Mouse (Mus musculus): Measurements from ENCODE around the gene Atxn1. TPM values are rescaled to one million over a fixed set of nuclear protein-coding genes. Genes with fewer than 3 reads are reported as not detected.
A peak's percentile ranks its signal among the peaks of the same experiment; 100 is the strongest.

Gene Atxn1
- polyA plus RNA-seq, 1 experiment from 2014 or later: 8.5 TPM

- no peaks in the 10 kb centered on the region for H3K9me3 ChIP-seq
- 79% methylated on average over 4 of the region's 4 CpGs for WGBS
- H3K4me3 ChIP-seq (replicated peaks): no peak overlapping the region
- H3K4me1 ChIP-seq: no peaks in the 10 kb centered on the region
- H3K27ac ChIP-seq: no peak overlapping the region
- no peak for ATAC-seq (ENCODE audit: insufficient read depth, low FRiP score, low read depth)
- H3K27me3 ChIP-seq (replicated peaks): no peaks in the 10 kb centered on the region
- H3K4me2 ChIP-seq: no peak overlapping the region
- H3K9ac ChIP-seq: no peak overlapping the region
- H3K36me3 ChIP-seq: peaks cover 7% of the 10 kb centered on the region; the same call in 1 of the 2 replicates
Measured at GRCm38 (mm10) chr13:45798248-45798647, 166.6 kb downstream of the Atxn1 start.

- H3K4me3 ChIP-seq (replicated peaks): no peak overlapping the region
- H3K9ac ChIP-seq: no peak overlapping the region
- no peak overlapping the region for H3K4me2 ChIP-seq
- peaks cover 7% of the 10 kb centered on the region; the same call in 1 of the 2 replicates for H3K36me3 ChIP-seq
- H3K9me3 ChIP-seq: no peaks in the 10 kb centered on the region
- no peaks in the 10 kb centered on the region for H3K27me3 ChIP-seq (replicated peaks)
- 58% methylated on average over 6 of the region's 6 CpGs for WGBS
- H3K27ac ChIP-seq: no peak overlapping the region
- no peaks in the 10 kb centered on the region for H3K4me1 ChIP-seq
- no peak for ATAC-seq (ENCODE audit: insufficient read depth, low FRiP score, low read depth)
Measured at GRCm38 (mm10) chr13:45797696-45798095, 167.1 kb downstream of the Atxn1 start.

- Histone ChIP-seq H3K4me3 (replicated peaks) (no peak overlapping the region), H3K4me1 (no peaks in the 10 kb centered on the region), H3K9ac (no peak overlapping the region), H3K4me2 (no peak overlapping the region), H3K27ac (no peak overlapping the region), H3K36me3 (peaks cover 7% of the 10 kb centered on the region; the same call in 1 of the 2 replicates), H3K27me3 (replicated peaks) (no peaks in the 10 kb centered on the region), H3K9me3 (no peaks in the 10 kb centered on the region)
- 71% methylated on average over 6 of the region's 6 CpGs for WGBS
- ATAC-seq (ENCODE audit: insufficient read depth, low FRiP score, low read depth): no peak
Measured at GRCm38 (mm10) chr13:45796286-45796685, 168.5 kb downstream of the Atxn1 start.

- ATAC-seq (ENCODE audit: insufficient read depth, low FRiP score, low read depth): no peak
- Histone ChIP-seq H3K27me3 (replicated peaks) (no peaks in the 10 kb centered on the region), H3K9me3 (no peaks in the 10 kb centered on the region), H3K4me3 (replicated peaks) (no peak overlapping the region), H3K27ac (no peak overlapping the region), H3K36me3 (peaks cover 7% of the 10 kb centered on the region; the same call in 1 of the 2 replicates), H3K9ac (no peak overlapping the region), H3K4me1 (no peaks in the 10 kb centered on the region), H3K4me2 (no peak overlapping the region)
- WGBS: 62% methylated on average over 3 of the region's 3 CpGs
Measured at GRCm38 (mm10) chr13:45793796-45794195, 171.0 kb downstream of the Atxn1 start.

GRCm38 (mm10) chr13:45786409-45786808, 178.4 kb downstream of the Atxn1 start:
- Histone ChIP-seq H3K36me3 (no peaks in the 10 kb centered on the region), H3K4me1 (no peaks in the 10 kb centered on the region), H3K4me3 (replicated peaks) (no peak overlapping the region), H3K4me2 (no peak overlapping the region), H3K27me3 (replicated peaks) (no peaks in the 10 kb centered on the region), H3K27ac (no peak overlapping the region), H3K9ac (no peak overlapping the region), H3K9me3 (no peaks in the 10 kb centered on the region)
- no peak for ATAC-seq (ENCODE audit: insufficient read depth, low FRiP score, low read depth)
- WGBS: 78% methylated on average over 7 of the region's 7 CpGs

- H3K27me3 ChIP-seq (replicated peaks): no peaks in the 10 kb centered on the region
- H3K27ac ChIP-seq: no peak overlapping the region
- 80% methylated on average over 10 of the region's 10 CpGs for WGBS
- no peak overlapping the region for H3K4me2 ChIP-seq
- H3K9me3 ChIP-seq: no peaks in the 10 kb centered on the region
- H3K9ac ChIP-seq: no peak overlapping the region
- no peaks in the 10 kb centered on the region for H3K4me1 ChIP-seq
- no peak for ATAC-seq (ENCODE audit: insufficient read depth, low FRiP score, low read depth)
- no peak overlapping the region for H3K4me3 ChIP-seq (replicated peaks)
- no peaks in the 10 kb centered on the region for H3K36me3 ChIP-seq
Measured at GRCm38 (mm10) chr13:45783681-45784080, 181.1 kb downstream of the Atxn1 start.

GRCm38 (mm10) chr13:45778750-45779149, 186.1 kb downstream of the Atxn1 start:
- Histone ChIP-seq H3K27me3 (replicated peaks) (no peaks in the 10 kb centered on the region), H3K36me3 (no peaks in the 10 kb centered on the region), H3K27ac (no peak overlapping the region), H3K9me3 (no peaks in the 10 kb centered on the region), H3K4me1 (no peaks in the 10 kb centered on the region), H3K4me2 (no peak overlapping the region), H3K9ac (no peak overlapping the region), H3K4me3 (replicated peaks) (no peak overlapping the region)
- no peak for ATAC-seq (ENCODE audit: insufficient read depth, low FRiP score, low read depth)
- WGBS: 84% methylated on average over 5 of the region's 5 CpGs

- Histone ChIP-seq H3K9ac (no peak overlapping the region), H3K27ac (peak overlapping the region; percentile 7; the same call in 1 of the 2 replicates), H3K4me2 (no peak overlapping the region), H3K27me3 (replicated peaks) (no peaks in the 10 kb centered on the region), H3K4me1 (no peaks in the 10 kb centered on the region), H3K4me3 (replicated peaks) (no peak overlapping the region), H3K36me3 (no peaks in the 10 kb centered on the region), H3K9me3 (no peaks in the 10 kb centered on the region)
- 36% methylated on average over 9 of the region's 9 CpGs for WGBS
- ATAC-seq (ENCODE audit: insufficient read depth, low FRiP score, low read depth): no peak
Measured at GRCm38 (mm10) chr13:45778171-45778570, 186.6 kb downstream of the Atxn1 start.

- Histone ChIP-seq H3K9me3 (no peaks in the 10 kb centered on the region), H3K4me3 (replicated peaks) (no peak overlapping the region), H3K36me3 (no peaks in the 10 kb centered on the region), H3K27ac (no peak overlapping the region), H3K27me3 (replicated peaks) (no peaks in the 10 kb centered on the region), H3K4me1 (no peaks in the 10 kb centered on the region), H3K9ac (no peak overlapping the region), H3K4me2 (no peak overlapping the region)
- no peak for ATAC-seq (ENCODE audit: insufficient read depth, low FRiP score, low read depth)
- WGBS: 82% methylated on average over 1 of the region's 1 CpGs
Measured at GRCm38 (mm10) chr13:45775516-45775915, 189.3 kb downstream of the Atxn1 start.

GRCm38 (mm10) chr13:45773381-45774168, 191.2 kb downstream of the Atxn1 start:
- no peak for ATAC-seq (ENCODE audit: insufficient read depth, low FRiP score, low read depth)
- WGBS: 74% methylated on average over 21 of the region's 21 CpGs
- no peak overlapping the region for H3K27ac ChIP-seq
- no peak overlapping the region for H3K4me2 ChIP-seq
- H3K27me3 ChIP-seq (replicated peaks): no peaks in the 10 kb centered on the region
- no peaks in the 10 kb centered on the region; the same call in 1 of the 2 replicates for H3K36me3 ChIP-seq
- no peak overlapping the region for H3K9ac ChIP-seq
- H3K4me3 ChIP-seq (replicated peaks): no peak overlapping the region
- no peaks in the 10 kb centered on the region for H3K4me1 ChIP-seq
- no peaks in the 10 kb centered on the region for H3K9me3 ChIP-seq

GRCm38 (mm10) chr13:45769757-45770156, 195.1 kb downstream of the Atxn1 start:
- H3K27ac ChIP-seq: no peak overlapping the region
- no peak overlapping the region for H3K4me3 ChIP-seq (replicated peaks)
- no peak overlapping the region for H3K4me2 ChIP-seq
- ATAC-seq (ENCODE audit: insufficient read depth, low FRiP score, low read depth): no peak
- H3K9ac ChIP-seq: no peak overlapping the region
- H3K36me3 ChIP-seq: no peaks in the 10 kb centered on the region; the same call in 1 of the 2 replicates
- no peaks in the 10 kb centered on the region for H3K4me1 ChIP-seq
- 92% methylated on average over 11 of the region's 11 CpGs for WGBS
- no peaks in the 10 kb centered on the region for H3K27me3 ChIP-seq (replicated peaks)
- no peaks in the 10 kb centered on the region for H3K9me3 ChIP-seq

GRCm38 (mm10) chr13:45768250-45768649, 196.6 kb downstream of the Atxn1 start:
- Histone ChIP-seq H3K4me1 (no peaks in the 10 kb centered on the region), H3K36me3 (no peaks in the 10 kb centered on the region; the same call in 1 of the 2 replicates), H3K4me2 (no peak overlapping the region), H3K9ac (no peak overlapping the region), H3K27ac (no peak overlapping the region), H3K4me3 (replicated peaks) (no peak overlapping the region), H3K27me3 (replicated peaks) (no peaks in the 10 kb centered on the region), H3K9me3 (no peaks in the 10 kb centered on the region)
- 83% methylated on average over 3 of the region's 3 CpGs for WGBS
- no peak for ATAC-seq (ENCODE audit: insufficient read depth, low FRiP score, low read depth)

Measured in stomach, embryonic 15.5 days (tissue).